Mouse (Mus musculus) lung, embryonic 15.5 days (tissue): ENCODE results near the gene Amt. TPM values are rescaled to one million over a fixed set of nuclear protein-coding genes. Genes with fewer than 3 reads are reported as not detected.
"Not testable (repeated sequence)": the region's sequence is repeated elsewhere in the genome, so short reads cannot be mapped to it uniquely, and the experiment has no call there.

ENCODE experiments used
- ATAC-seq: fragments of 200-750 bp; cut with Nextera tagmentation; 2 replicates; pipeline ENCODE4 v1.8.0; 2017; ENCODE audit warnings: moderate number of reproducible peaks, borderline replicate concordance; ENCODE audit not compliant: low FRiP score, low TSS enrichment; ENCODE audit errors: extremely low read depth
- H3K27ac ChIP-seq: fragments of 300-500 bp; sonication (generic); 2 replicates; pipeline ENCODE4 v1.5.1; 2015; ENCODE audit warnings: moderate library complexity, mild to moderate bottlenecking, inconsistent platforms
- H3K27me3 ChIP-seq: fragments of 300-500 bp; sonication (generic); 2 replicates; pipeline ENCODE4 v1.6.1; 2015; ENCODE audit warnings: inconsistent platforms
- H3K36me3 ChIP-seq: fragments of 300-500 bp; sonication (generic); 2 replicates; pipeline ENCODE4 v1.6.1; 2015; ENCODE audit warnings: inconsistent platforms
- H3K4me1 ChIP-seq: fragments of 300-500 bp; sonication (generic); 2 replicates; pipeline ENCODE4 v1.6.1; 2015; ENCODE audit warnings: inconsistent platforms
- H3K4me2 ChIP-seq: fragments of 300-500 bp; sonication (generic); 2 replicates; pipeline ENCODE4 v1.6.1; 2015; ENCODE audit warnings: inconsistent platforms, mild to moderate bottlenecking, moderate library complexity
- H3K4me3 ChIP-seq: fragments of 300-500 bp; sonication (generic); 2 replicates; pipeline ENCODE4 v1.5.1; 2015; ENCODE audit warnings: mild to moderate bottlenecking, inconsistent platforms
- H3K9ac ChIP-seq: fragments of 300-500 bp; sonication (generic); 2 replicates; pipeline ENCODE4 v1.6.1; 2015; ENCODE audit warnings: inconsistent platforms
- H3K9me3 ChIP-seq: fragments of 300-500 bp; sonication (generic); 2 replicates; pipeline ENCODE4 v1.6.1; 2016; ENCODE audit warnings: inconsistent platforms
- WGBS: fragments of 180-500 bp; shearing (Covaris S2); methylation state at CpG from one replicate; pipeline ENCODE4 v1.1.7; 2015; 5-methylcytosine and 5-hydroxymethylcytosine counted together
- polyA plus RNA-seq: library from polyadenylated mRNA; unstranded; fragments of >200 nt; fragmentation: Nextera tagmentation; extraction: Ambion mirVana; gene quantifications from 2 replicates; pipeline ENCODE4 v1.2.1, GENCODE M21; 2015

Gene Amt
- polyA plus RNA-seq, 1 experiment from 2014 or later = 19.7 TPM

DNA sequence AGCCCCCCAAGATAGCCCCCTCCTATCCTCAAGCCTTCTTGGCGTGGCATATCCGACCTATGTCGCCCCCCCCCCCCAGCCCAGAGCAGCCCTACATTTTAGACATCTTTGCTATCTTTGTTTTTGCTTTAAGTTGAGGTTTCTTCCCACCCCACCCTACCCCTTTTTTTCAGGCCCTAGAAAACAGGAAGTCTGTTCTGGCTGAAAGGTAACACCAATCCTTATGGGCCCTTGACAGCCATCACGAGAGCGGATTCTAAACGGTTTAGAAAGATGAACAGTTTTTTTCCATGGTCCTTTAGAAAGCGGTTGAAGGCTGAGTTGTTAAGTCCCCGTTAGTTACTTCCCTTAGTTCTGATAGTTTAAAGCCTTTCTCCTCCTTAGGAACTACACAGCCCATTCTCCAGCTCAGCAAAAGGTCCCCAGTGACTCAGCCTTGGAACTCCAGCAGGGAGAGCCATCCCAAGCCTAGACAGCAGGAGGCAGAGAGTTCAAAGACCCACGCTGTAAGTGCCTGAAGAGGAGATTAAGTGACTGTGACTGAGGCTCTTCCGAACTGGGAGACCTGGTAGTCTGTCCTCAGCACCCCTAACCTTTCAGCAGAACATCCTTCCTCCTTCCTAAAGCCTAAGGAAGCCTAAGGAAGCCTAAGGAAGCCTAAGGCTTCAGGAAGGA lies 30.3 kb upstream of the Amt start:
- no peak overlapping the region for H3K9ac ChIP-seq
- no peaks in the 10 kb centered on the region for H3K27me3 ChIP-seq
- H3K27ac ChIP-seq = peak overlapping the region; percentile 44; the same call in 1 of the 2 replicates
- H3K4me3 ChIP-seq = no peak overlapping the region
- no peak for ATAC-seq
- WGBS = 45% methylated on average over 10 of the region's 10 CpGs
- H3K36me3 ChIP-seq = no peaks in the 10 kb centered on the region
- no peak overlapping the region for H3K4me2 ChIP-seq
- peaks cover 42% of the 10 kb centered on the region for H3K4me1 ChIP-seq
- H3K9me3 ChIP-seq = no peaks in the 10 kb centered on the region

DNA sequence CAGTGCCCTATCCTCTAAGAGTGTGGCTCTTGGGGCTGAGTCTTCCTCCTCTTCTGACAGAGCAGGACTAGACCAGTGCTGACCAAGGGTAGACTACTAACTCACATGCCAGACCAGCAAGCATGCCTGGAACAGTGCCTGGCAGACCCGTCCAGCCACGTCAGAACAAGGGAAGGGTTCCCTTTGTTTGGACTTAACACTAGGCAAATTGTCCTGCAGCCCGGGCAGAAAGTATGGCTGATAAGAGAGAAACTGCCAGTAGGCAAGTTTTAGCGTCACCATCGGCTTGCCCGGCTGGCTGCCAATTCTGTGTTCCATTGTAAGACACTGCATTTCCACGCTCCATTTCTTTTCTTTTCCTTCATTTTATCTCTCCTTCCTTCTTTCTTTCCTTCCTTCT lies 29.0 kb upstream of the Amt start:
- no peak for ATAC-seq
- Histone ChIP-seq H3K4me1 (peaks cover 43% of the 10 kb centered on the region), H3K4me3 (no peak overlapping the region), H3K9me3 (no peaks in the 10 kb centered on the region), H3K36me3 (no peaks in the 10 kb centered on the region), H3K27me3 (no peaks in the 10 kb centered on the region), H3K9ac (no peak overlapping the region), H3K27ac (peak overlapping the region; percentile 61), H3K4me2 (no peak overlapping the region)
- WGBS = 56% methylated on average over 7 of the region's 7 CpGs

DNA sequence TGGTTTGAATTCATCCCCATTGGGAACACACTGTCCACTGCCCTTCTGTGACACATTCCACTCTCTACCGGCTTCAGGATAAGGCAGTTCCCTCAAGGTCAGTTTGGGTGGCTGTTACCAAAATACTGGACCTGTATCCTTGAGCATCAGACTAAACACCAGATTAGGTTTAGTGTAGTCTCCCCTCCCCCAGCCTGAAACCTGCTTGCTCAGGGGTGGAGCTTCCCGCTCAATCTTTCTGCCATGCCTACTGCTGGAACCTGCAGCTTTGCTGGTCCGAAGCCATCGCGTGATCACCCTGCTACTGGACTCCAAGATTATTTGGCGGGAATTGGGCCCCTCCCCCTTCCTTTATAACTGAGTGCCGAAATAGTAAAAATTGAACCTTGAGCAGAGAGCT lies 28.0 kb upstream of the Amt start:
- WGBS = 78% methylated on average over 6 of the region's 7 CpGs
- not testable (repeated sequence) for H3K4me2 ChIP-seq

DNA sequence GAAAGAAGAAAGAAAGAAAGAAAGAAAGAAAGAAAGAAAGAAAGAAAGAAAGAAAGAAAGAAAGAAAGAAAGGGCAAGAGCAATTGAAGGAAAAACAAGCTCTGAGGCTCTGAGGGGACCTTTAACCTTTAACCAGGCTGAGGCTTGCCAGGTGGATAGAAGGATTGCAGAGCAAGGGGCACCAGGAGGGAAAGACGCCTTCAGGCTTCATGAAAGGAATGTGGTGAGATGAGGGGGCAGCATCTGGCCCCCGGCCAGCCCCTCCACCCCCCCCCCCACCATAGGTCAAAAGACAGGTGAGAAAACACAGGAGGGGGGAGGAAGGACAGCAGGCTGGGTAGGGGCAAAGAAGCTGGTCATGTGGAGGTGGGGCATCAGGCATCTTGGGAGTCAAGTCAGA lies 24.7 kb upstream of the Amt start:
- H3K27ac ChIP-seq = peak overlapping the region; percentile 83
- no peak overlapping the region for H3K9ac ChIP-seq
- H3K4me2 ChIP-seq = no peak overlapping the region
- ATAC-seq = no peak
- no peaks in the 10 kb centered on the region for H3K36me3 ChIP-seq
- WGBS = 3% methylated on average over 2 of the region's 2 CpGs
- no peaks in the 10 kb centered on the region for H3K9me3 ChIP-seq
- no peak overlapping the region for H3K4me3 ChIP-seq
- H3K4me1 ChIP-seq = peaks cover 38% of the 10 kb centered on the region
- H3K27me3 ChIP-seq = no peaks in the 10 kb centered on the region

More for the DNA sequence above, 28.0 kb upstream of the Amt start:
- not testable (repeated sequence) for ATAC-seq, H3K27me3 ChIP-seq, H3K4me3 ChIP-seq, H3K9ac ChIP-seq, H3K9me3 ChIP-seq, H3K27ac ChIP-seq, H3K36me3 ChIP-seq
- peaks cover 53% of the 10 kb centered on the region for H3K4me1 ChIP-seq

DNA sequence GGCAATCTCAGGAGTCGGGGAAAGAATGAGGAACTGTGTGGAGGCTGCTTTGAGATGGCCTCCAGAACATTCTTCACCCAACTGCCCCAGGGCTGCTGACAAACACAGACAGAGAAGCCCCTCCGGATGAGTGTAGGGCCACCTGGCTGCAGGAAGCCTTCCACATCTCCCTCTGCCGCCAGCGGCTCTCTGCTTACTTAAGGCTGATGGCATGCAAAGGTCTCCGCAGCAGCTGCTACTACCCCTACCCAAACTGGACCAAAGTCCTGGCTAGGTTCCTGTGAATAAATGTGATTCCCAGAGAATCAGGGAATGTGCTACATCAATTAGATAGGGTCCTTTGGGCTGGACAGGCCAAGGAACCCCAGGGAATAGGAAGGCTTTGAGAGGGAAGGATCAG lies 24.0 kb upstream of the Amt start:
- peaks cover 33% of the 10 kb centered on the region for H3K4me1 ChIP-seq
- no peaks in the 10 kb centered on the region for H3K27me3 ChIP-seq
- no peak overlapping the region for H3K4me3 ChIP-seq
- no peaks in the 10 kb centered on the region for H3K36me3 ChIP-seq
- H3K9ac ChIP-seq = no peak overlapping the region
- no peak overlapping the region for H3K4me2 ChIP-seq
- WGBS = 31% methylated on average over 5 of the region's 5 CpGs
- peak overlapping the region; percentile 83 for H3K27ac ChIP-seq
- no peaks in the 10 kb centered on the region for H3K9me3 ChIP-seq
- no peak for ATAC-seq

DNA sequence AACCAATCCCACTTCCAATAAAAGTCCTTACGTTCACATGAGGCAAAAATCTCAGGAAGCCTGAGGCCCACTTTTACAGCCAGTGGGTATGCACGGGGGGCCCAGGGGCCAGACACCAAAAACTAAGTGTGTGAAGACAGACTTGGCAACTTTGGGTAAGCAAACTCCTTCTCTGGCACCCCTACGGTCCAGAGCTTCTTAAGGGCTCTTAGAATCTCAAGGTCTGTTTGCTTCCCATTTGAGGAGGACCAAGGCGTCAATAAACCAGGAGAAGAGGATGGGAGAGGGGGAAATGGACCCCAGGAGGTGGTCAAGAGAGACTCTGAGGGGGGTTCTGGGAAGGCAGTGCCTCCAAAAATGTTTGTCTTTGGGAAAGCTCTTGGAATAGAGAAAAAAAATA lies 23.2 kb upstream of the Amt start:
- peak overlapping the region; percentile 83 for H3K27ac ChIP-seq
- H3K36me3 ChIP-seq = no peaks in the 10 kb centered on the region
- H3K9ac ChIP-seq = no peak overlapping the region
- no peak overlapping the region for H3K4me3 ChIP-seq
- no peaks in the 10 kb centered on the region for H3K9me3 ChIP-seq
- H3K27me3 ChIP-seq = no peaks in the 10 kb centered on the region
- WGBS = 37% methylated on average over 4 of the region's 4 CpGs
- H3K4me2 ChIP-seq = no peak overlapping the region
- peaks cover 32% of the 10 kb centered on the region for H3K4me1 ChIP-seq
- no peak for ATAC-seq

DNA sequence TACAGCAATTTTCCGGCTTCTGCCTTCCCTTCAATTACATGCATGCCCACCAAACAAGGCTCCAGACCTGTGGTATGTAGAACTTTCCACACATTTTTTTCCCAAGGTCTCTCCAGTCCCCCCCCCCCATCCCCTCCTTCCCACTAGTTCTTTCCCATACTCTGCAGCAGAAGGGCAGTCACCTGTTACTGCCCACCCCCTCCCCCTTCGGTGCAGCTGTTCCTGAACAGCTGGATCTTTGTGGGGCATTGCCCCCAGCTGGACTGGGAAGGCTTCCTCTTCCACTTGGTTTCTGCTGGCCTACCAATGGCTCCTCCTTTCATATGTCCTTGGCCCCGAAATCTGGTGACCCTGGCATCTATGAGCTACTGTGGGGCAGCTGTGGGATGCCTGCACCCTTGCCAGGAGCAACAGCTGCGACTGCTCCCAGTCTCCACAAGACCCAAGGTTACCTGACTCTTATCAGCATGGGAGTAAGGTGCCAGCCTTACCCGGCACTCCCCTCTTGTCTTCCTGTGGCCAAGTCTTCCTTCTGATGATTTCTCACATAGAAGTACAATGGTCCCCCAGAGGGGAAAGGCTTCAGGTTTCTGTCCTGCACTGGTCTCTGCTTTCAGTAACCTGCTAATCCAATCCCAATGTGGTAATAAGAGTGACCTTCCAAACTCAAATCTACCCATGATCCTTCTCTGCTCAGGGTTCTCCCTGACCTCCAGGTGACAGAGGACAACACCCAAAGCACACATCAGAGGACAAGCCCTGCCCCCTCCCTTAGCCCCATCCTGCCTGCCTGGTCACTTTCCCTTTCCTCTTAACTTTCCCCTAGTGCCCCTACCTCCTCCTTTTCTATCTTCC lies 21.9 kb upstream of the Amt start:
- peak overlapping the region; percentile 73 for H3K27ac ChIP-seq
- H3K9me3 ChIP-seq = no peaks in the 10 kb centered on the region
- no peak overlapping the region for H3K9ac ChIP-seq
- ATAC-seq = no peak
- H3K4me2 ChIP-seq = no peak overlapping the region
- no peaks in the 10 kb centered on the region for H3K27me3 ChIP-seq
- no peaks in the 10 kb centered on the region for H3K36me3 ChIP-seq
- no peak overlapping the region for H3K4me3 ChIP-seq
- H3K4me1 ChIP-seq = peaks cover 35% of the 10 kb centered on the region
- WGBS = 56% methylated on average over 5 of the region's 5 CpGs

DNA sequence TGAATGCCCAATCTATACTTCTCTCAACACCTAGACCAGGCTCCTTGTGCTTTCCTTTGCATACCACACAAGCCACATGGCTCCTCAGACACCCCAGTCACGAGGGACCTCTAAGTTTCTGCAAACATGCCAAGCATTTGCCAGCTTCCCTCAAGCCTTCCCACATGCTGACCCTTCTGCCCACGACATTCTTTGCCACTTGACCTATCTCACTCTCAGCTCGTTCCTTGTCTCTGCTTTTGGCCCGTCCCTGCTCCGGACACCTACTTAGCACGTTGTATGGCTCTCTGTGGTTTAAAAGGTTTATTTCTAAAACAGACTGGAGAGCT lies 21.4 kb upstream of the Amt start:
- H3K4me2 ChIP-seq = no peak overlapping the region
- WGBS = 21% methylated on average over 6 of the region's 6 CpGs

DNA sequence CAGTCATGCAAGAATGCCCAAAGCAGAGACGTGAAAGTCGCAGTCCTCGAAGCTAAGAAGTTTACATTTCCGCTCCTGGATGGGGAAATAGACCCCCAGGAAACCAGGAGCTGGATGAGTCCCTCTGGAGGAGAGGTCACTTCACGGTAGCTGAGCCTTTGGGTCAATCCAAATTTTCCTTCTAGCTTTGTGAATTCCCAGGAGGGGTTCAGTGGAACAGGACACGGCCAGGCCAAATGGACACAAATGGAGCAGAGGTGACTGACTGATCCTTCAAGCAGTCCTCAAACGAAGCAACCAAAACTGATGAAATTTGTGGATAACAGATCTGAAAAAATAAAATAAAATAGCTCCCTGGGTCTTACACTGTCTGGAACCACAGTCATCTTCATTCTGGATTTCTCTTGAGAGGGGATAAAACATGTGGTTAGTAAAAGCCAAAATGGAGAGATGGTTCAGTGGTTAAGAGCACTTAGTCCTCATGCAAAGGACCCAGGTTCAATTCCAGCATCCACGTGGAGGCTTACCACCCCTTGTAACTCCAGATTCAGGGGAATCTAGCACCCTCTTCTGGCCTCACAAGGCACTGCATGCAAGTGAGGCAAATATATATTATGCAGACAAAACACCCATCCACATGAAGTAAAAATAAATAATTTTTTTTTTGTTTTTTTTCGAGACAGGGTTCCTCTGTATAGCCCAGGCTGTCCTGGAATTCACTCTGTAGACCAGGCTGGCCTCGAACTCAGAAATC lies 17.8 kb upstream of the Amt start:
- no peak overlapping the region for H3K4me3 ChIP-seq
- H3K4me1 ChIP-seq = peaks cover 21% of the 10 kb centered on the region
- no peaks in the 10 kb centered on the region for H3K27me3 ChIP-seq
- WGBS = 61% methylated on average over 10 of the region's 10 CpGs
- H3K9ac ChIP-seq = no peak overlapping the region
- H3K9me3 ChIP-seq = no peaks in the 10 kb centered on the region
- no peaks in the 10 kb centered on the region for H3K36me3 ChIP-seq
- no peak overlapping the region for H3K4me2 ChIP-seq
- no peak for ATAC-seq
- no peak overlapping the region for H3K27ac ChIP-seq

More for the DNA sequence above, 21.4 kb upstream of the Amt start:
- no peaks in the 10 kb centered on the region for H3K27me3 ChIP-seq
- H3K27ac ChIP-seq = peak overlapping the region; percentile 73
- H3K9ac ChIP-seq = no peak overlapping the region
- peaks cover 39% of the 10 kb centered on the region for H3K4me1 ChIP-seq
- ATAC-seq = no peak
- no peaks in the 10 kb centered on the region for H3K9me3 ChIP-seq
- H3K4me3 ChIP-seq = no peak overlapping the region
- no peaks in the 10 kb centered on the region for H3K36me3 ChIP-seq

DNA sequence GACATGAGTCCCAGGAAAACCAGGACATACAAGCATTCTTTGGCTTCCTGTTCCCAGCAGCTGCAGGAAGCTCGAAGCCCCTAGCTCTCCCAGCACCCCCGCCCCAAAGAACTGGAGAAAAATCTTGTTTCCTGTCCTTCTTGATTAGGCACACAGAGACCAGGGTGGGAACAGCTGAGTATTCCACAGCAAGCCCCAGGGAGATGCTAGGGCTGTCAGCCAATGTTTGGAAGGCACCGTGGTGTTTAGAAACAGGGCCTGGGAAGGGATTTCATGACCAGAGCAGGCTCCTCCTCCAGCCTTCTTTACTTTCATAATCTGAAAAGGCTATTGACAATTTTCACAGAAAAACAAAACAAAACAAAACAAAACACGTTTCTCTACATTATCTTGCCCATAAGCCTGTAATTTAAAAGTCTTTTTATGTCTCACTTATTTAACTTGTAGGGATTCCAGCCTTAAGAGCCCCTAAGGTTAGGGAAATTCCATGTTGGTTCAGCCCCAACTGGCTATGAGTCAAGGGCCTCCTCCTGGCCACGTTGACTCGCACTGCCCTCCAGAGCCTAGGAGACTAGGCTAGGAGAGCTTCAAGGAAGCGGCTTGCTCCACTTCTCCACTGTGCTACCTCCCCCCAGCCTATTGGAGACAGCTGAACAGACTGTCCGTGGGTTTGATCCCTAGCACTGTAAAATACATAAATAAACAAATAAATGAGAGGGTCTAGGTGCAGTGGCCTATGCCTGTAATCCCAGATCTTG lies 16.4 kb upstream of the Amt start:
- no peaks in the 10 kb centered on the region for H3K36me3 ChIP-seq
- no peaks in the 10 kb centered on the region for H3K27me3 ChIP-seq
- peaks cover 16% of the 10 kb centered on the region for H3K4me1 ChIP-seq
- H3K4me3 ChIP-seq = no peak overlapping the region
- no peak overlapping the region for H3K9ac ChIP-seq
- WGBS = 15% methylated on average over 8 of the region's 8 CpGs
- H3K4me2 ChIP-seq = peak overlapping the region; percentile 10; the same call in 1 of the 2 replicates
- H3K27ac ChIP-seq = peak overlapping the region; percentile 57
- H3K9me3 ChIP-seq = no peaks in the 10 kb centered on the region
- peak; percentile 82; the same call in 1 of the 2 replicates for ATAC-seq

DNA sequence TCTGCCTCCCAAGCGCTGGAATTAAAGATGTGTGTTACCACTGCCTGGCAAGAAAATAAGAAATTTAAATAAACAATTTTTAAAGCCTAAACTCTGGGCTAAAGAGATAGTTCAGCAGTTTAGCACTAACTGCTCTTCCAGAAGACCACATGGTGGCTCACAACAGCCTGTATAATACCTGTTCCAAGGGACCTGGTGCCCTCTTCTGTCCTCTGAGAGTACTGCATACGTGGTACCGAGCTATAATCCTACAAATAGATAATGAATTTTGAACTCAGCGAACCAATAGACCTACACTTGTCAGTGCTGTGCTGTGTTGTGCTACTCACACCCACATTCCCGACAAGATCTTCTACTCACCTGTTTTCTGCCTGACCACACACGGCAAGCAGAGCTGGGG lies 12.2 kb upstream of the Amt start:
- no peak for ATAC-seq
- Histone ChIP-seq H3K27me3 (no peaks in the 10 kb centered on the region), H3K9me3 (no peaks in the 10 kb centered on the region), H3K9ac (no peak overlapping the region), H3K4me2 (no peak overlapping the region), H3K27ac (no peak overlapping the region), H3K36me3 (no peaks in the 10 kb centered on the region), H3K4me3 (no peak overlapping the region), H3K4me1 (peaks cover 13% of the 10 kb centered on the region; the same call in 1 of the 2 replicates)
- WGBS = 10% methylated on average over 6 of the region's 6 CpGs
